Mouse (Mus musculus) ovary, adult 18-20 months (tissue): Measurements from ENCODE around the gene Cfap157.

Source experiments
- DNase-seq: peaks from one replicate; pipeline ENCODE4 v3.0.0; 2022; ENCODE audit warnings: low spot score, mixed read lengths

Gene Cfap157

GRCm38 (mm10) chr2:32781710-32782109, 2.5 kb downstream of the Cfap157 start:
- no peak for DNase-seq

- no peak for DNase-seq
Observed at GRCm38 (mm10) chr2:32779714-32780113, 4.5 kb downstream of the Cfap157 start.

GRCm38 (mm10) chr2:32779131-32779530, 5.1 kb downstream of the Cfap157 start:
- peak; percentile 43 for DNase-seq

- DNase-seq, result no peak
Observed at GRCm38 (mm10) chr2:32778081-32778480, 6.1 kb downstream of the Cfap157 start.

GRCm38 (mm10) chr2:32776192-32776591, 8.0 kb downstream of the Cfap157 start:
- DNase-seq, result no peak

GRCm38 (mm10) chr2:32775359-32776074, 8.7 kb downstream of the Cfap157 start, which contains the start of the genes Ttc16 and Ptrh1:
Ttc16 (minus strand) TSS chr2:32775633.
Ptrh1 (plus strand) TSS chr2:32775786.
- peak; percentile 95 for DNase-seq

GRCm38 (mm10) chr2:32772626-32773279, 11.5 kb downstream of the Cfap157 start:
- no peak for DNase-seq

- no peak for DNase-seq
Observed at GRCm38 (mm10) chr2:32771886-32772285, 12.3 kb downstream of the Cfap157 start.

- no peak for DNase-seq
Observed at GRCm38 (mm10) chr2:32769327-32770085, 14.7 kb downstream of the Cfap157 start.

GRCm38 (mm10) chr2:32768661-32769285, 15.5 kb downstream of the Cfap157 start:
- no peak for DNase-seq

- DNase-seq, result no peak
Observed at GRCm38 (mm10) chr2:32767241-32767640, 17.0 kb downstream of the Cfap157 start.

- no peak for DNase-seq
Observed at GRCm38 (mm10) chr2:32763353-32763752, 20.9 kb downstream of the Cfap157 start.

GRCm38 (mm10) chr2:32761859-32762258, 22.4 kb downstream of the Cfap157 start:
- DNase-seq, result no peak

- no peak for DNase-seq
Observed at GRCm38 (mm10) chr2:32761361-32761760, 22.9 kb downstream of the Cfap157 start.

- no peak for DNase-seq
Observed at GRCm38 (mm10) chr2:32759001-32759400, 25.2 kb downstream of the Cfap157 start.

- no peak for DNase-seq
Observed at GRCm38 (mm10) chr2:32758503-32758902, 25.7 kb downstream of the Cfap157 start.

- peak; percentile 96 for DNase-seq
Observed at GRCm38 (mm10) chr2:32757056-32757845, 27.0 kb downstream of the Cfap157 start, which contains the start of gene Tor2a. Tor2a (plus strand) TSS chr2:32757234.

GRCm38 (mm10) chr2:32756674-32757055, 27.6 kb downstream of the Cfap157 start:
- DNase-seq, result no peak

GRCm38 (mm10) chr2:32752181-32752580, 32.0 kb downstream of the Cfap157 start:
- no peak for DNase-seq

GRCm38 (mm10) chr2:32751665-32752033, 32.6 kb downstream of the Cfap157 start:
- DNase-seq, result no peak

- peak; percentile 48 for DNase-seq
Observed at GRCm38 (mm10) chr2:32750887-32751664, 33.2 kb downstream of the Cfap157 start.
